Comparison of ENCODE assay signal across 8 mouse cellular contexts in the genomic region with DNA sequence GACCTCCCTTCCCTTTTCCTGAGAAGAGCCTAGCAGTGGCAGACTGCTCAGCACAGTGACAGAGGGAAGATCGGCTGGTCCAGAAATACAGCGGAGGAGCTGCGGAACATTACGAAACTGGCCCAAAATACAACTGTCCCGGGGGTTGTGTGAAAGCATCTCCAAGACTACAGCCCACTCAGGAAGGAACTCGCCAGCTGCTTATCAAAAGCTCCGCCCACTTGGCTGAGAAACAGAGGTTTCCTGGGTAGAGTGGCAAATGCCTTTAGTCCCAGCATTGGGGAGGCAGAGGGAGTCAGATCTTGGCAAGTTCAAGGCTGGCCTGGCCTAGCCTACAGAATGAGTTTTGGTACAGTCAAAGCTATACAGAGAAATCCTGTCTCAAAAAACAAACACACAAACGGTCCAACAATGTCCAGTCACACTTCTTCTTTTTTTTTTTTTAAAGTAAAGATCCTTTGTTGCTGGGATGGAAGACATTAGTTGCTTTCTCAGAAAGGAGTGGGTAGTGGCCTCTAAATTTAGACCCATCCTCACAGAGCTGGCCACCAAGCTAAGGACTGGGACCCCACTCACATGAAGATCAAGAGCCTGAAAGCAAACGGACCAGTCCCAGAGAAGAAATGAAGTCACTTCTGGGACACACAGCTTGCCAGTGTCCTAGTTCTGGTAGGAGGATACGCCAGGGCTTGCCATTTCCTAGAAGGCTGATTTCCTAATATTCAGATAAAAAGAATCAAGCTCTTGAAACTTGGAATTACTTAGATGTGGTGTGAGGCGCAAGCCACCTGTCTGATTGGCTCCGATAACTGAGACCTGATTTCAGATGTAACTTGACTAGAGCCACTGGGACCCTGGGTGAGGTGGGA. TPM values are rescaled to one million over a fixed set of nuclear protein-coding genes. Genes with fewer than 3 reads are reported as not detected.
DNase-seq lines count a peak whose midpoint lies in the region; ATAC-seq lines count a peak whose summit lies in the region.

No protein-coding gene starts in this region.

- H3K9ac ChIP-seq in hindbrain, embryonic 14.5 days: no peak overlapping the region

- peak overlapping the region; percentile 22; the same call in 1 of the 2 replicates for H3K27ac ChIP-seq in hindbrain, embryonic 14.5 days

- H3K4me2 ChIP-seq in hindbrain, embryonic 14.5 days (replicated peaks): no peak overlapping the region

- intact Hi-C loops in left cerebral cortex, postnatal 10 days (cut with DNase I): no loop called here

- H3K4me3 ChIP-seq in hindbrain, embryonic 14.5 days (replicated peaks; ENCODE audit: low read length): no peak overlapping the region
- peak overlapping the region; percentile 89 for H3K4me3 ChIP-seq in megakaryocyte, embryonic 14.5 days (replicated peaks)

- WGBS in hindbrain, embryonic 14.5 days: 67% methylated on average over 12 of the region's 12 CpGs

- no peaks in the 10 kb centered on the region for H3K27me3 ChIP-seq in hindbrain, embryonic 14.5 days (ENCODE audit: control insufficient read depth, insufficient read depth, low read length)
- no peaks in the 10 kb centered on the region for H3K27me3 ChIP-seq in megakaryocyte, embryonic 14.5 days (replicated peaks)

- H3K4me1 ChIP-seq in hindbrain, embryonic 14.5 days (replicated peaks; ENCODE audit: control insufficient read depth, insufficient read depth, low read length): peaks cover 54% of the 10 kb centered on the region
- H3K4me1 ChIP-seq in megakaryocyte, embryonic 14.5 days: peaks cover 100% of the 10 kb centered on the region

- H3K36me3 ChIP-seq in hindbrain, embryonic 14.5 days (replicated peaks; ENCODE audit: control insufficient read depth, insufficient read depth): no peaks in the 10 kb centered on the region
- peaks cover 77% of the 10 kb centered on the region for H3K36me3 ChIP-seq in megakaryocyte, embryonic 14.5 days (replicated peaks; ENCODE audit: low read length)

- peak; percentile 65 for DNase-seq in cerebellum, adult 11-12 months
- peak; percentile 79 for DNase-seq in adrenal gland, postnatal 10 days
- DNase-seq in frontal cortex, postnatal 10 days (ENCODE audit: low spot score in 2 of 2): peak; percentile 76 to 85
- peak; percentile 57 for DNase-seq in hindbrain, embryonic 14.5 days (ENCODE audit: low spot score)
- DNase-seq in left cerebral cortex, postnatal 10 days (ENCODE audit: extremely low spot score in 1 of 2, low spot score in 2 of 2): peak; percentile 84 to 89
- DNase-seq in telencephalon, adult 2 months (ENCODE audit: low read depth, low spot score): peak; percentile 97

- ATAC-seq in cerebellum, adult (ENCODE audit: insufficient number of reproducible peaks, low FRiP score, low TSS enrichment): no peak
- peak; percentile 56; the same call in 1 of the 2 replicates for ATAC-seq in hindbrain, embryonic 14.5 days (ENCODE audit: low FRiP score)

- H3K9me3 ChIP-seq in hindbrain, embryonic 14.5 days (ENCODE audit: control insufficient read depth, low read length): no peaks in the 10 kb centered on the region
- no peaks in the 10 kb centered on the region for H3K9me3 ChIP-seq in megakaryocyte, embryonic 14.5 days

RNA-seq across cellular contexts. Expression of gene Vps37b, which starts 12.5 kb away (rescaled TPM):
- total RNA-seq in adrenal gland, postnatal 10 days (2021): 10 to 100 TPM; 41.1 to 58.1 TPM
- polyA plus RNA-seq in hindbrain, embryonic 14.5 days (2014; fragmentation: Nextera tagmentation; extraction: Ambion mirVana): 59.5 and 61.7 TPM in 2 replicates
- 10 to 100 TPM; 42.5 to 42.6 TPM for total RNA-seq in left cerebral cortex, postnatal 10 days (2021)
- polyA plus RNA-seq in megakaryocyte, embryonic 14.5 days (2012; ENCODE audit: insufficient read depth, low replicate concordance): 437 and 1,468 TPM in 2 replicates

RNA-seq across cellular contexts. Expression of gene Hip1r, which starts 46.2 kb away (rescaled TPM):
- 10 to 100 TPM; 18.2 to 22.5 TPM for total RNA-seq in adrenal gland, postnatal 10 days (2021)
- 22.4 and 27.9 TPM in 2 replicates for polyA plus RNA-seq in hindbrain, embryonic 14.5 days (2014; fragmentation: Nextera tagmentation; extraction: Ambion mirVana)
- total RNA-seq in left cerebral cortex, postnatal 10 days (2021): 10 to 100 TPM; 82.4 to 93.4 TPM
- polyA plus RNA-seq in megakaryocyte, embryonic 14.5 days (2012; ENCODE audit: insufficient read depth, low replicate concordance): 5.4 and 11.0 TPM in 2 replicates
